Mouse (Mus musculus): ENCODE measurements around the gene Rcn3.

- TF ChIP-seq POLR2A (IDR thresholded peaks at IDR 0.05; ENCODE audit: borderline replicate concordance, control insufficient read depth, low read depth, low read length) (no peak), CTCF (IDR thresholded peaks at IDR 0.05; ENCODE audit: control insufficient read depth, insufficient read depth, low read length) (no peak)
Measured at GRCm38 (mm10) chr7:45106441-45106840, 14.4 kb upstream of the Rcn3 start.
